Mouse (Mus musculus) heart, embryonic 11.5 days (tissue): ENCODE data around the gene Pold3. TPM values are rescaled to one million over a fixed set of nuclear protein-coding genes. Genes with fewer than 3 reads are reported as not detected.

Experiments used
- ATAC-seq: fragments of 200-750 bp; cut with Nextera tagmentation; replicated peaks from 2 replicates; pipeline ENCODE4 v1.8.0; 2017; ENCODE audit warnings: moderate library complexity; ENCODE audit not compliant: insufficient number of reproducible peaks, low FRiP score, low TSS enrichment
- H3K27ac ChIP-seq: fragments of 300-500 bp; sonication (generic); 2 replicates; pipeline ENCODE4 v1.5.1; 2014; ENCODE audit warnings: mild to moderate bottlenecking, low read depth, low read length
- H3K27me3 ChIP-seq: fragments of 300-500 bp; sonication (generic); 2 replicates; pipeline ENCODE4 v1.6.1; 2014; ENCODE audit warnings: mild to moderate bottlenecking, low read length, mixed read lengths; ENCODE audit not compliant: control insufficient read depth, insufficient read depth
- H3K36me3 ChIP-seq: fragments of 300-500 bp; sonication (generic); 2 replicates; pipeline ENCODE4 v1.6.1; 2014; ENCODE audit warnings: mild to moderate bottlenecking, low read length, moderate library complexity, mixed read lengths; ENCODE audit not compliant: control insufficient read depth, insufficient read depth
- H3K4me1 ChIP-seq: fragments of 300-500 bp; sonication (generic); 2 replicates; pipeline ENCODE4 v1.6.1; 2014; ENCODE audit warnings: low read length; ENCODE audit not compliant: control insufficient read depth, insufficient read depth
- H3K4me2 ChIP-seq: fragments of 300-500 bp; sonication (generic); 2 replicates; pipeline ENCODE4 v1.6.1; 2014; ENCODE audit warnings: mild to moderate bottlenecking, moderate library complexity
- H3K4me3 ChIP-seq: fragments of 300-500 bp; sonication (generic); 2 replicates; pipeline ENCODE4 v1.5.1; 2014; ENCODE audit warnings: low read depth, low read length
- H3K9ac ChIP-seq: fragments of 300-500 bp; sonication (generic); 2 replicates; pipeline ENCODE4 v1.6.1; 2014; ENCODE audit warnings: mild to moderate bottlenecking, low read depth, low read length, moderate library complexity
- H3K9me3 ChIP-seq: fragments of 300-500 bp; sonication (generic); replicated peaks from 2 replicates; pipeline ENCODE4 v1.6.1; 2016; ENCODE audit warnings: low read length; ENCODE audit not compliant: control insufficient read depth
- WGBS: fragments of 180-500 bp; shearing (Covaris S2); extraction: QIAGEN DNeasy Blood & Tissue Kit; methylation state at CpG from one replicate; pipeline ENCODE4 v1.1.7; 2014; ENCODE audit not compliant: insufficient replicate concordance; 5-methylcytosine and 5-hydroxymethylcytosine counted together
- polyA plus RNA-seq: library from polyadenylated mRNA; unstranded; fragments of >200 nt; fragmentation: Nextera tagmentation; extraction: Ambion mirVana; gene quantifications from 2 replicates; pipeline ENCODE4 v1.2.1, GENCODE M21; 2014

Pold3 gene
- polyA plus RNA-seq, 1 experiment from 2014 or later, result 50.6 TPM

DNA sequence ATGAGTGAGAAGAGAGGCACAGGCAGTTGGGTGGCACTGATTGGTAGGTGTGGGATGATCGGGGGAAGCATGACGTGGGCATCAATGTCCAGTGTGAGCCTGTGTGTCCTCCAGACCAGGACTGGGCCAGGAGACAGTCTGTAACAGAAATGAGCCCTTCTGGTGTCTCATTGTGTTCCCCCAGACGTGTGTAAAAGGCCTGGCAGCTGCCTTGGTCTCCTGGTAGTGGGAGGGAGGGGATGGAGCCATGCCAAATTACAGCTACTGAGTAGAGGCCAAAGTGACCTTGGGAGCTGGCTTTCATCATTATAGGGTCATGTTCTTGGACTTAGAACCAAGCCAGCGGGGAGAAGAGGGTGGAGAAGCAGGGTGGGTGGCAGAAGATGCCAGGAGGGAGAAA is 69.5 kb downstream of the Pold3 start:
- no peak for ATAC-seq

DNA sequence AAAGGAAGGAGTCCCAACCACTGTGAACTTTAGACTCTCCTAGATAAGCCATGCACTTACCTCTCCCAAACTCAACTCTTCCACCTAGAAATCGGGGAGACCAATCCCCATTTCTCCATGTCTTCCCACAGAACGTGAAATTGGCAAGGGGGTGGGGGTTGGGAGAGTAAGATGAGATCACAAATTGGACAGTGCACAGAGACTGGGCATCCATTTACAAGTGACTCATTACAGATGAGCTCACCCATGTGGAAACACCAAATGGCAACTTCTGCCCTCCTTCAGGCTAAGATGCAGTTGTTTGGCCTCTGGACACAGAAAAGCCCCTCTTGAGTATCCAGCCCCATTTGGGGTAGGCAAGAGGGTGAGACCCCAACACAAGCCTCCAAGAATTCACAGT is 74.9 kb downstream of the Pold3 start:
- Histone ChIP-seq H3K4me3 (no peak overlapping the region), H3K27me3 (peaks cover 8% of the 10 kb centered on the region), H3K9me3 (no peaks in the 10 kb centered on the region), H3K9ac (no peak overlapping the region), H3K4me1 (peaks cover 9% of the 10 kb centered on the region), H3K36me3 (no peaks in the 10 kb centered on the region), H3K27ac (no peak overlapping the region), H3K4me2 (no peak overlapping the region)
- 61% methylated on average over 2 of the region's 2 CpGs for whole genome bisulfite sequencing
- no peak for ATAC-seq

More for the DNA sequence above, 69.5 kb downstream of the Pold3 start:
- H3K4me2 ChIP-seq, result no peak overlapping the region
- no peaks in the 10 kb centered on the region for H3K4me1 ChIP-seq
- no peak overlapping the region for H3K27ac ChIP-seq
- H3K9me3 ChIP-seq, result no peaks in the 10 kb centered on the region
- 65% methylated on average over 4 of the region's 4 CpGs for WGBS
- no peak overlapping the region for H3K4me3 ChIP-seq
- no peaks in the 10 kb centered on the region for H3K36me3 ChIP-seq
- H3K9ac ChIP-seq, result no peak overlapping the region
- no peaks in the 10 kb centered on the region for H3K27me3 ChIP-seq

DNA sequence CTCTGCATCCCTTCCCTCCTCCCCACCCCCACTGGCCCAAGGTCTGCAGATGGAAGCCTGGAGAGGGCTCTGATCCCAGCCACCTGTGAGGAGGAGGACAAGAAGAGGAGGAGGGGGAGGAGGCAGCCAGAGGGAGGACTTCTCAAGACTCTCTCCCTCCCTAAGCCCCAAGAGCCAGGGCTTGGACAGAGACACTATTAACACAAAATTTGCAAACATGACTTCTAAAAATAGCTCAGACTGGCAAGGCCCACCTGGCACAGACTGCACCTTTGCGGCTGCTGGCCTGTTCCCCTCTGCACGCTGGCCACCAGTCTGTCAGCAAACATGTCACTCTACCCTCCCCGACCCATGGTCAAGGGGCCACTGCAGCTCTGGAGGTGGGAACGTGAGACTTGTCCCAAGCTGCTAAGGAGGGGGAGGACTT is 77.7 kb downstream of the Pold3 start:
- peaks cover 9% of the 10 kb centered on the region for H3K4me1 ChIP-seq
- no peaks in the 10 kb centered on the region for H3K9me3 ChIP-seq
- ATAC-seq, result no peak
- H3K27ac ChIP-seq, result no peak overlapping the region
- WGBS, result 25% methylated on average over 4 of the region's 4 CpGs
- no peak overlapping the region for H3K9ac ChIP-seq
- H3K4me3 ChIP-seq, result no peak overlapping the region
- peaks cover 8% of the 10 kb centered on the region for H3K27me3 ChIP-seq
- H3K4me2 ChIP-seq, result no peak overlapping the region
- H3K36me3 ChIP-seq, result no peaks in the 10 kb centered on the region

DNA sequence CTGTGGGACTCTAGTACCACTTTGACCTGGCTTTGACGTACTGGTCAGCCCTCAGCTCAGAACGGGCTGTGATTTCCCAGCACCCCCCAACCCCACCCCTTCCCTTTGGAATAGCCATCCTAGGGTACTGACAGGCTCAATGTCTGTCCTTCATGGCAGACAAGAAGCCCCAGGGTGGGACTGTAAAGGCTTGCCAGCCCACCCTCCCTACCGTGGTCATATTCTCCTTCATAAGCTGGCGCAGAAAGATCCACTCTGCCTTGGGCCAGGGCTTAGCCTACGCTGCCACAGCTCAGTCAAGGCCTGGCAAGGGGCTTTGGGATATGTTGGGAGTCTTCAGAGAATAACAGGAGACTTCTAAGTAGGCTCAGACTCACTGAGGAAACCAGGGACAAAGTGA is 78.3 kb downstream of the Pold3 start:
- Histone ChIP-seq H3K4me3 (no peak overlapping the region), H3K4me1 (peaks cover 9% of the 10 kb centered on the region), H3K27ac (no peak overlapping the region), H3K36me3 (no peaks in the 10 kb centered on the region), H3K27me3 (peaks cover 8% of the 10 kb centered on the region), H3K4me2 (no peak overlapping the region), H3K9ac (no peak overlapping the region), H3K9me3 (no peaks in the 10 kb centered on the region)
- WGBS, result 83% methylated on average over 5 of the region's 5 CpGs
- ATAC-seq, result no peak

DNA sequence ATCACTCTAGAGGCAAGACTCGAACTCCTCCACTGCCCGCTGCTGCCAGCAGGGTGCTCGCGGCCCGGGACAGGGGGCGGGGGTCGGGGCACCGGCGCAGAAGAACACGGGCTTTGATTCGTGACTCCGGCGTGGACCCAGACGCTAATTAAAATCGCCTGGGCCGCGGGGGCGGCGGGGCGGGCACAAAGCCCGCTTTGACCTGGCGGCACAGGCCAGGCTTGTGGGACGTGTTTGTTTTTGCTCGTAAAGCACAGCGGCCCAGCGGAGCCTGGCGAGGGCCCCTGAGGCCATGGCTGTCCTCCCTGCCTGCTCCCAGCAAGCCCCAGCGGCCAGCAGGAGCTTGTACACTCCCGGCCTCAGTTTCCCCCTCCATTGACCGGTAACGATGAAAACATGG is 79.2 kb downstream of the Pold3 start:
- Histone ChIP-seq H3K36me3 (no peaks in the 10 kb centered on the region), H3K4me2 (peak overlapping the region; percentile 50), H3K27ac (no peak overlapping the region), H3K4me3 (peak overlapping the region; percentile 20; the same call in 1 of the 2 replicates), H3K9me3 (no peaks in the 10 kb centered on the region), H3K9ac (peak overlapping the region; percentile 31; the same call in 1 of the 2 replicates), H3K27me3 (peaks cover 8% of the 10 kb centered on the region), H3K4me1 (peaks cover 9% of the 10 kb centered on the region)
- no peak for ATAC-seq
- WGBS, result 12% methylated on average over 31 of the region's 31 CpGs

DNA sequence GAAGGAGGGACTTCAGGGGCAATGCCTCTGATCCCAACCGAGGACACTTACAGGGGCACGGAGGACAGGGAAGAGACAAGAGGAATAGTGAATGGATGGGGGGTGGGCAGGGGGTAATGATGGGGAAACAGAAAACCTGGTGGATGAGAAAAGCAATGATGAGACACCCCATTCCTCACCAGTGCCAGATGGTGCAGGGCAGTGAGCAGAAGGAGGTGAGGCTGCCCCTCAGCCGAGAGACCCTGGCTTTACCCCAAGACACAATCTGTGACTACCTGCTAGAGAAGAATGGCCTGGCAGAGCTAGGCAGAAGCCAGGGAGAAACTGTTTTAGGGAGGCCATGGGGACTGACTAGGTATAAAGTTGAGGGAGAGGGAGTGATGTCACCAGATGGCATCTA is 84.9 kb downstream of the Pold3 start:
- H3K4me2 ChIP-seq, result no peak overlapping the region
- H3K9me3 ChIP-seq, result no peaks in the 10 kb centered on the region
- no peak for ATAC-seq
- H3K27ac ChIP-seq, result no peak overlapping the region
- H3K36me3 ChIP-seq, result no peaks in the 10 kb centered on the region
- H3K4me3 ChIP-seq, result no peak overlapping the region
- H3K27me3 ChIP-seq, result no peaks in the 10 kb centered on the region; the same call in 1 of the 2 replicates
- H3K9ac ChIP-seq, result no peak overlapping the region
- no peaks in the 10 kb centered on the region for H3K4me1 ChIP-seq
- WGBS, result 67% methylated on average over 3 of the region's 3 CpGs

DNA sequence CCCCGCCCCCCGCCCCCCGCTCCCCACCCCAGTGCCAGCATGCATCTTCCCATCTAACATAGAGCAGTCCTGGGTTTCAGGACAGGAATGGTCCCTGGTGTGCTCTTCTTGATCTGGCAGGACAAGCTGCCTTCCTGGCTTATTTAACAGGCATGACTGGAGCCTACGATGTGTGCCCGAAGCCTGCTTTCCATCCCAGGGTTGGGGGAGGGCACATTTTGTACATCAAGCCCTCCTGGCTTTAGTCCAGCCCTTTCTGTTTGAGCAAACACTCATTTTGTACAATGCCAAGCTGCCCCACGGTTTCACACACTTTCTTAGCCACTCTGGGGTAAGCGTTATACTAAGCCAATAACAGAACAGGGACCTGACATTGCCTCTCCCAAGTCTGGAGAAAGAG is 85.3 kb downstream of the Pold3 start:
- WGBS, result 80% methylated on average over 7 of the region's 7 CpGs
- no peak overlapping the region for H3K27ac ChIP-seq

DNA sequence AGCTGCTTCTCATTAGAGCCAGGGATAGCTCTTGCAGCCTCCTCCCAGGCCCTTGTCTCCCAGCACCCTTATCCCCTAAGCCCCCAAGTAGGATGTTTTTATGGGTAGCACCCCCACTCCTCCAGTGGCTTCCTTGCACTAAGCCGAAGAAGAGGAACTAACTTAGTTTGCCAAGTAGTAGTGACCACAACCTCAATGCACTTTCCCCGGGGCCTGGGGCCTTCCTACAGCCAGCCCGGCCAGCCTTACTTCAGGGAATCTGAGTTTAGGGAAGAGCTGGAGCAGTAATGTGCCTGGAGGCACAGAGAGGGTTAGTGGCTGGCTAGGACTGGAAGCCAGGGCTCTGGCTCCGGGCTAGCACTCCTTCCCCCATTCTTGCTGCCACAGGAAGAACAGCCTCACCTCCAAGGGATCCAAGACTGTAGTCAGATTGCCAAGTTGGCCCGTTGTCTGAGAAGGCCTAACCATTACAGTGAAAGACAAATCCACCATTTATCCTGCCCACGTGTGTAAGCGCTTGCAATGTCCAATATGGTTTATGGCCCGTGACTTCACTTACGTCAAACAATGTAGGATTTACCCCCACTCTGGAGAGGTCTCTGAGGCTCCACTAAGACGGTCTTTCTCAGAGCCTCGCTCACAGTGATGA is 86.4 kb downstream of the Pold3 start:
- Histone ChIP-seq H3K4me2 (no peak overlapping the region), H3K36me3 (no peaks in the 10 kb centered on the region), H3K9me3 (no peaks in the 10 kb centered on the region), H3K4me1 (no peaks in the 10 kb centered on the region), H3K4me3 (no peak overlapping the region), H3K9ac (no peak overlapping the region), H3K27ac (no peak overlapping the region), H3K27me3 (no peaks in the 10 kb centered on the region; the same call in 1 of the 2 replicates)
- WGBS, result 75% methylated on average over 11 of the region's 11 CpGs
- no peak for ATAC-seq

More for the DNA sequence above, 85.3 kb downstream of the Pold3 start:
- H3K4me3 ChIP-seq, result no peak overlapping the region
- H3K4me2 ChIP-seq, result no peak overlapping the region
- no peaks in the 10 kb centered on the region; the same call in 1 of the 2 replicates for H3K27me3 ChIP-seq
- H3K36me3 ChIP-seq, result no peaks in the 10 kb centered on the region
- no peak for ATAC-seq
- H3K9me3 ChIP-seq, result no peaks in the 10 kb centered on the region
- no peak overlapping the region for H3K9ac ChIP-seq
- H3K4me1 ChIP-seq, result no peaks in the 10 kb centered on the region

DNA sequence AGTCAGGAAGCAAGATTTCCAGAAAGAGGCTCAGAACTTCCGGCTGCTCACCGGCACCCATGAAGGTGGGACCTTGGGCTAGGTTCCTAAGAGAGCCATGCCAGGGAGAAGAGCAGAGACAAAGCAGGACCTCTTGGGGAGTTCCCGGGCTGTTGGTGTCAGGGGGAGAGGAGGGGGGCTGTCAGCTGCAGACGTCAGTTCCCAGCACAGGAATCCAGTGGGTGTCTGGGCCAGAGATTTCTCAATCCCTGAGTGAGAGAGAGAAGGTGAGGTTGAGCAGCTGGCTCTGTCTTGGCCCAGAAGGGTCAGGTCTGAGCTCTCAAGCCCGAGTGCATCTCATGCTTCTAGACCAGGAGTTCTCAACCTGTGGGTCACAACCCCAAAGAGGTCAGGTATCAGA is 87.7 kb downstream of the Pold3 start:
- Histone ChIP-seq H3K4me1 (no peaks in the 10 kb centered on the region), H3K4me3 (no peak overlapping the region), H3K36me3 (no peaks in the 10 kb centered on the region), H3K4me2 (no peak overlapping the region), H3K9me3 (no peaks in the 10 kb centered on the region), H3K9ac (0 out of 2 replicates have a peak overlapping the region, but pooled peaks have one; percentile 28), H3K27me3 (no peaks in the 10 kb centered on the region; the same call in 1 of the 2 replicates), H3K27ac (no peak overlapping the region)
- ATAC-seq, result no peak
- 48% methylated on average over 5 of the region's 5 CpGs for WGBS
